Mouse (Mus musculus): Measurements from ENCODE around the gene Dock3. TPM values are rescaled to one million over a fixed set of nuclear protein-coding genes. Genes with fewer than 3 reads are reported as not detected.

The Dock3 gene
- polyA plus RNA-seq, 1 experiment from 2014 or later = 0.69 TPM

DNA sequence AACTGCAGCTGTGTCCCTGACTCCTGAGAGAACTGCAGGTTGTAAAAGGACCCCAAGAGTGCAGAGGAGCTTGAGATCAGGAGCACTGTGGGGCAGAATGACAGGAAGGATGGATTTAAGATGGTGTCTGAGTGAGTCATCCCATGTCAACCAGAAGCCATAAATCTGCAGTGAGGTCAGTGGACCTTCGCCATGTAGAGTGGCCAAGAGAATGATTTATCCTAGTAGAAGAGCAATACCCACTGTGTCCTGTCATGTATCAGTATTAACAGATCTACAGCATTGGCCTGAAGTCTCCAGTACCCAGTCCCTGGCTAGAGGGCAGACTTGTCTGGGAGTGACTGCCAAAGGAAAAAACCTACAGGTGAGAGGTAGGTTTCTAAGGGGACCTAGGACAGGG, 332.8 kb downstream of the Dock3 start:
- Histone ChIP-seq H3K36me3 (ENCODE audit: insufficient read depth, low read length) (no peaks in the 10 kb centered on the region), H3K9me3 (ENCODE audit: low read length) (no peaks in the 10 kb centered on the region), H3K27me3 (ENCODE audit: insufficient read depth, low read length) (no peaks in the 10 kb centered on the region), H3K4me2 (replicated peaks; ENCODE audit: low read depth, low read length) (no peak overlapping the region), H3K4me1 (ENCODE audit: insufficient read depth, low read length) (no peaks in the 10 kb centered on the region), H3K9ac (replicated peaks; ENCODE audit: low read length) (no peak overlapping the region), H3K4me3 (ENCODE audit: low read length) (no peak overlapping the region), H3K27ac (ENCODE audit: low read length) (no peak overlapping the region)
- ATAC-seq (ENCODE audit: low FRiP score, low TSS enrichment) = no peak
- WGBS = 48% methylated on average over 1 of the region's 1 CpGs

GRCm38 (mm10) chr9:106893327-106893726, 338.4 kb downstream of the Dock3 start:
- no peaks in the 10 kb centered on the region for H3K27me3 ChIP-seq (ENCODE audit: insufficient read depth, low read length)
- no peak overlapping the region for H3K4me3 ChIP-seq (ENCODE audit: low read length)
- H3K9ac ChIP-seq (replicated peaks; ENCODE audit: low read length) = no peak overlapping the region
- no peak overlapping the region for H3K27ac ChIP-seq (ENCODE audit: low read length)
- 0 out of 2 replicates have a peak overlapping the region, but pooled peaks have one; percentile 2 for H3K4me2 ChIP-seq (replicated peaks; ENCODE audit: low read depth, low read length)
- no peak for ATAC-seq (ENCODE audit: low FRiP score, low TSS enrichment)
- peaks cover 20% of the 10 kb centered on the region for H3K4me1 ChIP-seq (ENCODE audit: insufficient read depth, low read length)
- H3K36me3 ChIP-seq (ENCODE audit: insufficient read depth, low read length) = peaks cover 20% of the 10 kb centered on the region
- 47% methylated on average over 3 of the region's 3 CpGs for WGBS
- no peaks in the 10 kb centered on the region for H3K9me3 ChIP-seq (ENCODE audit: low read length)

GRCm38 (mm10) chr9:106892552-106892875, 339.2 kb downstream of the Dock3 start:
- no peak for ATAC-seq (ENCODE audit: low FRiP score, low TSS enrichment)
- Histone ChIP-seq H3K4me3 (ENCODE audit: low read length) (peak overlapping the region; percentile 89), H3K4me2 (replicated peaks; ENCODE audit: low read depth, low read length) (peak overlapping the region; percentile 91), H3K9ac (replicated peaks; ENCODE audit: low read length) (peak overlapping the region; percentile 90), H3K4me1 (ENCODE audit: insufficient read depth, low read length) (peaks cover 21% of the 10 kb centered on the region), H3K27me3 (ENCODE audit: insufficient read depth, low read length) (no peaks in the 10 kb centered on the region), H3K27ac (ENCODE audit: low read length) (peak overlapping the region; percentile 96), H3K9me3 (ENCODE audit: low read length) (no peaks in the 10 kb centered on the region), H3K36me3 (ENCODE audit: insufficient read depth, low read length) (peaks cover 23% of the 10 kb centered on the region)
- WGBS = under 1% methylated on average over 9 of the region's 9 CpGs

DNA sequence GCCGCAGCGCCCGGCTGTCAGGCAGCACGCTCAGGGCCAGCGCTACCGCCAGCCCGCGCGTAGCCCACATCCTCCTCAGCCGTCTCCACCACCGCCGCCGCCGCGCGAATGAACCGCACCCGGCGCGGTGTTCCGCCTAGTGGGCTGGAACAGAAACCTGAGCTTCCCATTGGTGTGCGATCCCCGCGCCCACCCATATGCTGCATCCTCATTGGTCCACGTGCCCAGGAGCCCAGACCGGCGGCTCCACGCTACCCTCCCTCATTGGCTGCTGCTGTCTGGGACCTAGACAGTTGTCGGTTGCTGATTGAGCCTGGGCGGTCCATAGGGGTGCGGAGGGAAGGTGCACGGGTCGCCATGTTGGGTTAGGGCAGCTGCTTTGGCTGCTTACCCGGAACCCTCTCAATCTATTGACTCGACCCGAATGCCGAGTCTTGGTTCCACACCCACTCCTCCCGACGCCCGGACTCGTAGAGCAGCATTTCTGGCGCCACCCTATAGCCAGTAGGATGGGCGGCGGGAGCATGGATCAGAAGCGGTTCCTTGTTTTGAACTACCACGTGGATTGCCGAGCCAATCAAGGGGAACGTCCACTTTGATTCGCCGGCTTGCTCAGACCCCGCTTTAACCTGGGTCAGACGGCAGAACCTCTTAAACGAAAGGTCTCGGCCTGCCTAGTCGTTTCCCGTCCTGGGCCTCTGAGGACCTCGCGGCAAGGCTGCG, 339.7 kb downstream of the Dock3 start, which contains the start of gene Manf:
Gene Manf (minus strand): TSS at position 151 of the 723 bp plus-strand sequence.
- under 1% methylated on average over 59 of the region's 59 CpGs for WGBS
- ATAC-seq (ENCODE audit: low FRiP score, low TSS enrichment) = peak; percentile 99
- Histone ChIP-seq H3K27me3 (ENCODE audit: insufficient read depth, low read length) (no peaks in the 10 kb centered on the region), H3K9ac (replicated peaks; ENCODE audit: low read length) (peak within 1 kb of the TSS; percentile 91), H3K36me3 (ENCODE audit: insufficient read depth, low read length) (peaks cover 23% of the 10 kb centered on the region), H3K9me3 (ENCODE audit: low read length) (no peaks in the 10 kb centered on the region), H3K4me2 (replicated peaks; ENCODE audit: low read depth, low read length) (peak within 1 kb of the TSS; percentile 91), H3K4me3 (ENCODE audit: low read length) (peak within 1 kb of the TSS; percentile 89), H3K27ac (ENCODE audit: low read length) (peak within 1 kb of the TSS; percentile 96), H3K4me1 (ENCODE audit: insufficient read depth, low read length) (peaks cover 24% of the 10 kb centered on the region)

DNA sequence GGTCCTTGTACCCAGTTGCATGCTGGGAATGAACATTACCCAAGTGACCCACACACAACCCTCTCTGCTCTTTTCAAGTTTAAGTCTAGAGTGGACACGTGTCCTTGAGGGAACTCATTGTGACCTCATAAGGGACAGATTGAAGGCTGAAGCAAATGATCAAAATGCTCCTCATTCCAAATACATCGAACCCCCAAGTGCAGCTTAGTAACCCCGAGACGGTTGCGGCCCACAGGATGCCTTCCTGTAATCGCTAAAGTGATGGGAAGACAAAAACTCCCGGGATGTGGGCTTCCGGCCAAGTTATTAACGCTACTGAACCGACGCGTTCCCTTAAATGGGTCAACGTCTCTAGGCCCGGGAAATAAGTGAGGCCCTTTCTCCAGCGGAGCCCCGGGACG, 340.4 kb downstream of the Dock3 start:
- Histone ChIP-seq H3K36me3 (ENCODE audit: insufficient read depth, low read length) (peaks cover 23% of the 10 kb centered on the region), H3K27ac (ENCODE audit: low read length) (peak overlapping the region; percentile 85), H3K4me1 (ENCODE audit: insufficient read depth, low read length) (peaks cover 24% of the 10 kb centered on the region), H3K4me3 (ENCODE audit: low read length) (peak overlapping the region; percentile 89), H3K9ac (replicated peaks; ENCODE audit: low read length) (peak overlapping the region; percentile 91), H3K9me3 (ENCODE audit: low read length) (no peaks in the 10 kb centered on the region), H3K4me2 (replicated peaks; ENCODE audit: low read depth, low read length) (peak overlapping the region; percentile 67), H3K27me3 (ENCODE audit: insufficient read depth, low read length) (no peaks in the 10 kb centered on the region)
- ATAC-seq (ENCODE audit: low FRiP score, low TSS enrichment) = no peak
- 0% methylated on average over 17 of the region's 17 CpGs for WGBS

GRCm38 (mm10) chr9:106890496-106891240, 341.0 kb downstream of the Dock3 start:
- H3K9me3 ChIP-seq (ENCODE audit: low read length) = no peaks in the 10 kb centered on the region
- H3K27ac ChIP-seq (ENCODE audit: low read length) = no peak overlapping the region; the same call in 1 of the 2 replicates
- H3K9ac ChIP-seq (replicated peaks; ENCODE audit: low read length) = peak overlapping the region; percentile 91
- WGBS = 61% methylated on average over 8 of the region's 8 CpGs
- peak overlapping the region; percentile 89 for H3K4me3 ChIP-seq (ENCODE audit: low read length)
- peaks cover 25% of the 10 kb centered on the region for H3K4me1 ChIP-seq (ENCODE audit: insufficient read depth, low read length)
- H3K27me3 ChIP-seq (ENCODE audit: insufficient read depth, low read length) = no peaks in the 10 kb centered on the region
- H3K4me2 ChIP-seq (replicated peaks; ENCODE audit: low read depth, low read length) = peak overlapping the region; percentile 67
- H3K36me3 ChIP-seq (ENCODE audit: insufficient read depth, low read length) = peaks cover 23% of the 10 kb centered on the region
- no peak for ATAC-seq (ENCODE audit: low FRiP score, low TSS enrichment)

DNA sequence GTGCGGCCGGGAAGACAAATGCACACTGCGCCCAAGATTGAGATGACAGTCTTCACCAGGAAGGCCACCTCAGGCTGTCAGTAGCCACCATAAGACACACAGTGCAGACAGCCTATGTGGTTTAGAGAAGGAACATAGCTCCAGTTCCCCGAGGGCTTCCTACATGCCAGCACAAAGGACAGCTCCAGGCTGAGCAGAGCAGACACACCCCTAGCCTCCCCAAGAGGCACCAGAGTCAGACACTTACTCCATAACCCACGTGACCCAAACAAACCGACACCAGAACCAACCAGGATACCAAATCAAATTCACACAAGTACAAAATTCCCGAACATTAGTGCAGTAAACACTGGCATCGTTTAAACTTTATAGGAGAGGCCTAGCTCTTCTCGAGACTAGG, 342.4 kb downstream of the Dock3 start:
- Histone ChIP-seq H3K4me3 (ENCODE audit: low read length) (no peak overlapping the region), H3K4me1 (ENCODE audit: insufficient read depth, low read length) (peaks cover 39% of the 10 kb centered on the region), H3K9me3 (ENCODE audit: low read length) (no peaks in the 10 kb centered on the region), H3K36me3 (ENCODE audit: insufficient read depth, low read length) (peaks cover 23% of the 10 kb centered on the region), H3K27me3 (ENCODE audit: insufficient read depth, low read length) (no peaks in the 10 kb centered on the region), H3K9ac (replicated peaks; ENCODE audit: low read length) (no peak overlapping the region), H3K4me2 (replicated peaks; ENCODE audit: low read depth, low read length) (no peak overlapping the region), H3K27ac (ENCODE audit: low read length) (no peak overlapping the region)
- WGBS = 84% methylated on average over 9 of the region's 9 CpGs
- ATAC-seq (ENCODE audit: low FRiP score, low TSS enrichment) = no peak

GRCm38 (mm10) chr9:106888346-106888745, 343.4 kb downstream of the Dock3 start:
- H3K4me2 ChIP-seq (replicated peaks; ENCODE audit: low read depth, low read length) = no peak overlapping the region
- no peaks in the 10 kb centered on the region for H3K27me3 ChIP-seq (ENCODE audit: insufficient read depth, low read length)
- H3K9ac ChIP-seq (replicated peaks; ENCODE audit: low read length) = no peak overlapping the region
- no peak for ATAC-seq (ENCODE audit: low FRiP score, low TSS enrichment)
- H3K4me1 ChIP-seq (ENCODE audit: insufficient read depth, low read length) = peaks cover 46% of the 10 kb centered on the region
- no peak overlapping the region for H3K4me3 ChIP-seq (ENCODE audit: low read length)
- 92% methylated on average over 3 of the region's 3 CpGs for WGBS
- no peaks in the 10 kb centered on the region for H3K9me3 ChIP-seq (ENCODE audit: low read length)
- H3K36me3 ChIP-seq (ENCODE audit: insufficient read depth, low read length) = peaks cover 27% of the 10 kb centered on the region
- H3K27ac ChIP-seq (ENCODE audit: low read length) = no peak overlapping the region

DNA sequence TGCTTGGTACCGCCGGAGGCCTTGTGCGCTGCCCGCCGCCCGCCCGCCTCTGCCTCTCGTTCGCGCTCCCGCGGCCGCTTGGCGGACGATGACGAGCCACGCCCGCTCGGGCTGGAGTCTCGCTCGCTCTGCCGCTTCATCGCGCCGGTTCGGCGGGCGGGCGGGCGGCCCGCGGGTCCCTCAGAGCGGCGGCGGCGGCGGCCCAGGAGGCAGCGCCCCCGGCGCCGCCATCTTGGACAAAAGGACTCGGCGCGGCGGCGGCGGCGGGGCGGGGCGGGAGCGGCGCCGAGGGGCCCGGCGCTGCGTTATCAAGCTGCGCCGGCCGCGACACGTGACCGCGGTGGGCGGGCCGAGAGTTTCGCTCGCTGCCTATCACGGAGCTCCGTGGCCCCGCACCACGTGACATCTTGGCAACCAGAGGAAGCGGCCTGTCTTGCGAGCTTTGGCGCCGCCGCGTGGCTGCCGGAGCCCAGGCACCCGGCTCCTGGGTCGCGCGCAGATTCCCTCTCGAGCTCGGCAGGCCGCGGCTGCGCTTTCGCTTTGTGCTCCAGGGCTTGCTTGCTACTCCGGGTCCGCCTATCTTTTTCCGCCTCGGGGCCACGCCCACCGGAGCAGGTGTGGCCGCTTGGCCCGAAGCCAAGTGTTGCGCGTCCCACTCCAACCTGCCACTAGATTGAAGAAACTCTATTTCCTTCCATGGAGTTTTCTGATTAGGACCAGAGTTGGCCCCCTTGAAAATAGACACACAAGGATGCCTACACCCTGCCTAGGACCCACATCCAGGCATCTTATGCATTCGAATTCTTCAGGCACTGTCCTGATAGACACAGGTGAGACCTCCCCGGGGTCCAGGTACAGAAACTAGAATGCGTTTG, 344.6 kb downstream of the Dock3 start, which contains the start of gene Rbm15b:
Gene Rbm15b (minus strand): TSS at position 601 of the 875 bp plus-strand sequence.
- Histone ChIP-seq H3K36me3 (ENCODE audit: insufficient read depth, low read length) (peaks cover 35% of the 10 kb centered on the region), H3K4me3 (ENCODE audit: low read length) (peak within 1 kb of the TSS; percentile 95), H3K27me3 (ENCODE audit: insufficient read depth, low read length) (no peaks in the 10 kb centered on the region), H3K27ac (ENCODE audit: low read length) (peak within 1 kb of the TSS; percentile 82), H3K4me1 (ENCODE audit: insufficient read depth, low read length) (peaks cover 53% of the 10 kb centered on the region), H3K9ac (replicated peaks; ENCODE audit: low read length) (peak within 1 kb of the TSS; percentile 98), H3K9me3 (ENCODE audit: low read length) (no peaks in the 10 kb centered on the region), H3K4me2 (replicated peaks; ENCODE audit: low read depth, low read length) (peak within 1 kb of the TSS; percentile 99)
- peak; percentile 79 for ATAC-seq (ENCODE audit: low FRiP score, low TSS enrichment)
- WGBS = 3% methylated on average over 86 of the region's 101 CpGs

All from kidney, embryonic 16.5 days (tissue).